Mouse (Mus musculus) intestine, postnatal 0 days (tissue): ENCODE results near the gene Hmx2. TPM values are rescaled to one million over a fixed set of nuclear protein-coding genes. Genes with fewer than 3 reads are reported as not detected.
A peak's percentile ranks its signal among the peaks of the same experiment; 100 is the strongest.

Experiments
- ATAC-seq: fragments of 200-750 bp; cut with Nextera tagmentation; 2 replicates; pipeline ENCODE4 v1.8.0; 2017; ENCODE audit warnings: mild to moderate bottlenecking, moderate TSS enrichment, moderate library complexity
- H3K27ac ChIP-seq: fragments of 300-500 bp; sonication (generic); 2 replicates; pipeline ENCODE4 v1.5.1; 2014; ENCODE audit warnings: mild to moderate bottlenecking, low read depth, low read length, moderate library complexity
- H3K27me3 ChIP-seq: fragments of 300-500 bp; sonication (generic); replicated peaks from 2 replicates; pipeline ENCODE4 v1.6.1; 2014; ENCODE audit warnings: low read length, mixed read lengths; ENCODE audit not compliant: control insufficient read depth, insufficient read depth
- H3K36me3 ChIP-seq: fragments of 300-500 bp; sonication (generic); 2 replicates; pipeline ENCODE4 v1.6.1; 2014; ENCODE audit warnings: mild to moderate bottlenecking, moderate library complexity; ENCODE audit not compliant: control insufficient read depth, insufficient read depth
- H3K4me1 ChIP-seq: fragments of 300-500 bp; sonication (generic); replicated peaks from 2 replicates; pipeline ENCODE4 v1.6.1; 2014; ENCODE audit warnings: antibody characterized with exemption, low read length, mixed read lengths; ENCODE audit not compliant: control insufficient read depth, insufficient read depth
- H3K4me2 ChIP-seq: fragments of 300-500 bp; sonication (generic); replicated peaks from 2 replicates; pipeline ENCODE4 v1.6.1; 2014; ENCODE audit warnings: low read depth, mild to moderate bottlenecking, moderate library complexity
- H3K4me3 ChIP-seq: fragments of 300-500 bp; sonication (generic); 2 replicates; pipeline ENCODE4 v1.5.1; 2014; ENCODE audit warnings: low read depth, low read length
- H3K9ac ChIP-seq: fragments of 300-500 bp; sonication (generic); 2 replicates; pipeline ENCODE4 v1.6.1; 2014; ENCODE audit warnings: mild to moderate bottlenecking, low read depth, low read length
- H3K9me3 ChIP-seq: fragments of 300-500 bp; sonication (generic); 2 replicates; pipeline ENCODE4 v1.6.1; 2016; ENCODE audit warnings: mixed run types; ENCODE audit not compliant: control insufficient read depth
- CTCF ChIP-seq: sonication (generic); IDR thresholded peaks from 2 replicates; pipeline ENCODE4 v1.5.1; 2016; ENCODE audit warnings: low read depth, mild to moderate bottlenecking, control low read depth, antibody characterized with exemption, moderate library complexity
- WGBS: fragments of 180-500 bp; shearing (Covaris S2); extraction: QIAGEN DNeasy Blood & Tissue Kit; methylation state at CpG from one replicate; pipeline ENCODE4 v1.1.7; 2014; 5-methylcytosine and 5-hydroxymethylcytosine counted together
- polyA plus RNA-seq: library from polyadenylated mRNA; unstranded; fragments of >200 nt; fragmentation: Nextera tagmentation; extraction: Ambion mirVana; gene quantifications from 2 replicates; pipeline ENCODE4 v1.2.1, GENCODE M21; 2015

Gene Hmx2
- polyA plus RNA-seq, 1 experiment from 2014 or later, result 0.55 TPM

DNA sequence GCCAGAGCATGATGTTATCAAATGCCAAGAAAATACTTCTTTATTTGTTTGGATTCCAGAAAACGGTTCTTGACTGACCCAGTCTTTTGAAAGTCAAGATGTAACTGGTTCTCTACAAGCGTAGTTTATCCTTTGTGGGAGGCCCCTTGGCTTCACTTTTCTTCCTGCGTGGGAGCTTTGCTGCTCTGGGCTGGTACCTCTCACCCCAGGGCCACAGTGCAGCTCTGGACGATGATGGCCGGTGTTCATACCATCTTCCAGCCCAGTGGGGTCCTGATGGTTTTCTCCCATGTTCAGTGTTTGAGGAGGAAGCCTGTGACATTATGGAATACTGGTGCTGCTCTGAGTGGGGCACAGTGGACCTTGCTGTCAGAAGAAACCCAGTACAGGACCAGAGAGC is 1.1 kb upstream of the Hmx2 start:
- no peak overlapping the region for H3K27ac ChIP-seq
- H3K9ac ChIP-seq, result no peak overlapping the region
- H3K4me1 ChIP-seq, result 0 out of 2 replicates have a peak, but pooled peaks cover 6% of the 10 kb centered on the region
- H3K4me3 ChIP-seq, result no peak overlapping the region
- TF ChIP-seq CTCF, result no peak
- ATAC-seq, result no peak
- H3K4me2 ChIP-seq, result no peak overlapping the region
- H3K36me3 ChIP-seq, result no peaks in the 10 kb centered on the region
- H3K27me3 ChIP-seq, result peaks cover 96% of the 10 kb centered on the region
- 5% methylated on average over 5 of the region's 5 CpGs for WGBS
- H3K9me3 ChIP-seq, result no peaks in the 10 kb centered on the region

DNA sequence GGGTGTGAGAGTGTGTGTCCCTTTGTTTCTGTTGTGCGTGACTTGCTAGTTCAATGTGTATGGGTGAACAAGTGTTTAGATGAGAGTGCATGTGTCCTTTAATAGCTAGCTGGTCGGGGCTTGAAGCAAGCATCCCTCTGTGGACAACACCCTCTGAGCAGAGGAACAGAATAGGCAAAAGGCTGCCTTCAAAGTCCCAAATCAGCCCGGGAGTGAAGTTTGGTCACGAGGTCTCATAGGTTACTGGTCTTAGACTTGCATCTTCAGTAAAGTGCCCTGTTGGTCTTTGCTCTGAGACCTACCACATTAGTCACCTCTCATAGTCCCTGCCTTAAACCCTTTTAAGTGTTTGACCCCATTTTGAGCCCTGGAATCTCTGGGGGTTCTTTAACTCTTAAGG is 2.9 kb downstream of the Hmx2 start:
- TF ChIP-seq CTCF, result no peak
- ATAC-seq, result no peak
- H3K9ac ChIP-seq, result no peak overlapping the region
- H3K4me3 ChIP-seq, result no peak overlapping the region
- no peaks in the 10 kb centered on the region for H3K36me3 ChIP-seq
- H3K4me1 ChIP-seq, result no peaks in the 10 kb centered on the region
- H3K27me3 ChIP-seq, result peaks cover 98% of the 10 kb centered on the region
- 5% methylated on average over 4 of the region's 4 CpGs for WGBS
- no peak overlapping the region for H3K4me2 ChIP-seq
- H3K9me3 ChIP-seq, result no peaks in the 10 kb centered on the region
- H3K27ac ChIP-seq, result no peak overlapping the region

- TF ChIP-seq CTCF, result no peak
- Histone ChIP-seq H3K4me1 (0 out of 2 replicates have a peak, but pooled peaks cover 4% of the 10 kb centered on the region), H3K27ac (no peak overlapping the region), H3K4me3 (no peak overlapping the region), H3K36me3 (no peaks in the 10 kb centered on the region), H3K4me2 (no peak overlapping the region), H3K9ac (no peak overlapping the region), H3K9me3 (no peaks in the 10 kb centered on the region), H3K27me3 (peaks cover 98% of the 10 kb centered on the region)
- no peak for ATAC-seq
- WGBS, result 2% methylated on average over 42 of the region's 42 CpGs
These were observed 3.6 kb downstream of the Hmx2 start for GRCm38 (mm10) chr7:131551931-131552741.

DNA sequence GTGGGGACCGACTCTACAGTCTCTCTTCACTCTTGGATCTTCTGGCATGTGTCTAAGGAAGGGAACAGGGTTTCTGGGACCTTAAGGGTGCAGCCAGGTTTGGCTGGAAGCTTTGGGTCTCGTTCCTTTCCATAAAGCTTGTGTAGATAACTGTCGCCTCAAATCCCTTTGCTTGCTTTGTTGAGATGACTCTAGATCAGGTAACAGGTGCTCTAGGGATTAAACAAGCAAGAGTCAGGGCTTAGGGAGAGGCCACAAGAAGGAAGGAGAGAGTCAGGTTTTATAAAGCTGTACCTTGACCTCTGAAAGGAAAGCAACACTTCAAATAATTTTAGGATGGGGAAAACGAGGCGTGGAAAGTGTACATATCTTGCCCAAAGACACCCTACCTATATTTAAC is 4.2 kb downstream of the Hmx2 start:
- no peak for ATAC-seq
- Histone ChIP-seq H3K27me3 (peaks cover 98% of the 10 kb centered on the region), H3K4me1 (0 out of 2 replicates have a peak, but pooled peaks cover 4% of the 10 kb centered on the region), H3K27ac (no peak overlapping the region), H3K9me3 (no peaks in the 10 kb centered on the region), H3K36me3 (no peaks in the 10 kb centered on the region), H3K4me3 (no peak overlapping the region), H3K9ac (no peak overlapping the region), H3K4me2 (no peak overlapping the region)
- under 1% methylated on average over 5 of the region's 5 CpGs for WGBS
- TF ChIP-seq CTCF, result no peak

DNA sequence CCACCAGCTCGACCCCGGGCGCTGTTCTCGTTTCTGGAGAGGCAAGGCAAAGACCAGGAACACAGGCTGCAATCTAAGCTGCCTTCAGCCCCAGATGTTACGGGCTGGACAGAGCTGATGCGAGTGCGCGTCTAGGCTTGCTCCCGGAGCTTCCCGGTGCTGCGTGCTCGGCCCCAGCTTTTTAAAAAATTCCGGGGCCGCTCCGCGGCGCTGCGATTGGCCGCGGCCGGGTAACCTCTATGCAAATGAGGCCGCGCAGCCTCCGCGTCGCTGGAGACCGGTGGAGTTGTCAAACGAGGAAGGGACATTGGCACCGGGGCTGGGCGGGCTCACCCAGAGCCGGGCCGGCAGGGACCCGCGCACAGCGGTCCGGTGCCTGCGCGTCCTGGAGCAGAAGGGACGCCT is 5.2 kb downstream of the Hmx2 start:
- H3K9me3 ChIP-seq, result no peaks in the 10 kb centered on the region
- WGBS, result under 1% methylated on average over 37 of the region's 39 CpGs
- no peak for TF ChIP-seq CTCF
- peaks cover 98% of the 10 kb centered on the region for H3K27me3 ChIP-seq
- 0 out of 2 replicates have a peak, but pooled peaks cover 4% of the 10 kb centered on the region for H3K4me1 ChIP-seq
- no peak overlapping the region for H3K27ac ChIP-seq
- H3K4me3 ChIP-seq, result peak overlapping the region; percentile 33
- no peaks in the 10 kb centered on the region for H3K36me3 ChIP-seq
- peak; percentile 19; the same call in 1 of the 2 replicates for ATAC-seq
- H3K4me2 ChIP-seq, result peak overlapping the region; percentile 55
- H3K9ac ChIP-seq, result no peak overlapping the region

DNA sequence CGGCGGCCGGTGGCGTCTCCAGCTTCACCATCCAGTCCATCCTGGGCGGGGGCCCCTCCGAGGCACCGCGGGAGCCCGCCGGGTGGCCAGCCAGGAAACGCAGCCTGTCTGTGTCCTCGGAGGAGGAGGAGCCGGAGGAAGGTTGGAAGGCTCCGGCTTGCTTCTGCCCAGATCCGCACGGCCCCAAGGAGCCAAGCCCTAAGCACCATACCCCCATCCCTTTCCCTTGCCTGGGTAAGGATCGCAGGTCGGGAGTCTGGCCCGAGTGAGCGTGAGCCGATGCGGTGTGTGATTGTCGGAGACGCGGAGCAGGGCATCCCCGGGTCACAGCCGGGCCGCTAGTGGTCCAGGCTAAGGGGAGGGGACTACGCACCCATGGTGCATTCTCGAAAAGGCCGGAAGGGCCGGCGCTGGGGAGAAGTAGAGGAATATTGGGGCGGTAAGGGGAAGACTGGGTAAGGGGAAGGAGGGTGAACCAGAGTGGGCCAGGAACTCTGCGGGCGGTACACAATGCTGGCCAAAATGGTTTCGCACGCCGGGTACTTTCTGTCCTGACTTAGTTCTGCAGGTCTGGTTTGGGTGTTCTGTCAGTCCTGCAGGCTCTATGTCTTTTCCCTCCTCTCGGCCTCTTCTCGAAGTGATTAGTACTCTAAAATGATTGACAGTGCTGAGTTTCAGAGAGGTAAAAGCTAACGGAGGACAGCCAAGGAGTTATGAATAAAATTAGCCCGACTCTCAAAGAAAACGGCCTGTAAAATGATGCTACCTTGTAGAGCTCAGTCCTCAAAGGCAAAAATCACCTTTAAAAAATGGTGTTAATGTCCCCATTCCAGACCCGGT is 6.0 kb downstream of the Hmx2 start:
- under 1% methylated on average over 45 of the region's 45 CpGs for WGBS

More for the DNA sequence above, 6.0 kb downstream of the Hmx2 start:
- ATAC-seq, result no peak
- H3K4me3 ChIP-seq, result peak overlapping the region; percentile 33
- peak overlapping the region; percentile 55 for H3K4me2 ChIP-seq
- 0 out of 2 replicates have a peak overlapping the region, but pooled peaks have one; percentile 11 for H3K9ac ChIP-seq
- no peak overlapping the region for H3K27ac ChIP-seq
- TF ChIP-seq CTCF, result no peak
- H3K27me3 ChIP-seq, result peaks cover 99% of the 10 kb centered on the region
- no peaks in the 10 kb centered on the region for H3K9me3 ChIP-seq
- H3K36me3 ChIP-seq, result no peaks in the 10 kb centered on the region
- H3K4me1 ChIP-seq, result 0 out of 2 replicates have a peak, but pooled peaks cover 4% of the 10 kb centered on the region
